ENCODE assay signal across 22 mouse cellular contexts in genomic region chr3:18637553-18637952, GRCm38 (mm10).
"Had no signal": no experiment of that assay in that cellular context is flagged by ENCODE, and none has a peak within 500 bp of the region (broad histone marks: within the 10 kb centered on the region; RNA-seq: fewer than 3 reads in every experiment).

No protein-coding gene starts in this region.

- H3K27me3 ChIP-seq: heart, embryonic 12.5 days; hindbrain, embryonic 12.5 days; intestine, embryonic 15.5 days; limb, embryonic 12.5 days had no signal

- H3K36me3 ChIP-seq: heart, embryonic 10.5 days; heart, embryonic 12.5 days; hindbrain, embryonic 10.5 days; hindbrain, embryonic 12.5 days; intestine, embryonic 15.5 days; limb, embryonic 10.5 days; limb, embryonic 12.5 days had no signal

- H3K4me2 ChIP-seq: heart, embryonic 12.5 days; hindbrain, embryonic 12.5 days; hindbrain, embryonic 14.5 days; intestine, embryonic 15.5 days; limb, embryonic 12.5 days had no signal

- DNase-seq: gastrocnemius, adult 2 months; gastrocnemius, postnatal 10 days; gastrocnemius, postnatal 25 days; heart, adult 18-20 months; heart, postnatal 10 days; heart, postnatal 4 days; kidney, adult 18-20 months; kidney, adult 8-10 months; kidney, postnatal 10 days; kidney, postnatal 25 days; kidney, postnatal 4 days; liver had no signal

- H3K4me3 ChIP-seq: gastrocnemius, adult 2 months; heart, embryonic 10.5 days; heart, embryonic 12.5 days; hindbrain, embryonic 10.5 days; hindbrain, embryonic 12.5 days; intestine, embryonic 15.5 days; layer of hippocampus, adult 2 months; left cerebral cortex, adult 2 months; limb, embryonic 10.5 days; limb, embryonic 12.5 days had no signal
